Mouse (Mus musculus) T-cell, adult 66 days (primary cell): ENCODE measurements around the gene Lrrc8a. TPM values are rescaled to one million over a fixed set of nuclear protein-coding genes. Genes with fewer than 3 reads are reported as not detected.

ENCODE experiments used
- total RNA-seq, 2 experiments: library from RNA; stranded (reverse); gene quantifications; 3 replicates in 1 of 2; 4 replicates in 1 of 2; pipeline ENCODE4 v1.2.4; 2023

Lrrc8a gene
- total RNA-seq, result 10 to 100 TPM; 60.4 to 62.7 TPM

GRCm38 (mm10) chr2:30237199-30237880, at the start of gene Lrrc8a:
Lrrc8a (plus strand) TSS chr2:30237715.

GRCm38 (mm10) chr2:30205629-30206357, 31.7 kb upstream of the Lrrc8a start, which contains the start of gene Kyat1:
Kyat1 (minus strand) TSS chr2:30205847.

GRCm38 (mm10) chr2:30240267-30240666, 2.8 kb downstream of the Lrrc8a start, which contains the start of gene Gm28035:
Gm28035 (plus strand) TSS chr2:30240567.

GRCm38 (mm10) chr2:30265767-30266253, 28.3 kb downstream of the Lrrc8a start, which contains the start of gene Phyhd1:
Phyhd1 (plus strand) TSS chr2:30266203.

GRCm38 (mm10) chr2:30280743-30281142, 43.2 kb downstream of the Lrrc8a start, which contains the start of gene Gm28038:
Gm28038 (plus strand) TSS chr2:30281043.

GRCm38 (mm10) chr2:30286192-30287026, 48.9 kb downstream of the Lrrc8a start, which contains the start of the genes Dolk and Nup188:
Dolk (minus strand) TSS chr2:30286334.
Nup188 (plus strand) TSS chr2:30286397.

Other genes with a start within 250 kb of the Lrrc8a start
- 1 to 10 TPM; 1.0 to 2.2 TPM for gene Wdr34, start 188.8 kb upstream of the Lrrc8a start, total RNA-seq
- gene Set, start 180.3 kb upstream of the Lrrc8a start, total RNA-seq, result 100 to 1,000 TPM; 252 to 272 TPM
- gene Pkn3, start 160.0 kb upstream of the Lrrc8a start, total RNA-seq, result 1 to 10 TPM; 1.2 to 5.1 TPM
- gene Zdhhc12, start 144.1 kb upstream of the Lrrc8a start, total RNA-seq, result 10 to 100 TPM; 16.4 to 17.2 TPM
- gene Zer1, start 113.1 kb upstream of the Lrrc8a start, total RNA-seq, result 10 to 100 TPM; 75.0 to 80.9 TPM
- gene Tbc1d13, start 104.0 kb upstream of the Lrrc8a start, total RNA-seq, result 10 to 100 TPM; 43.0 to 54.7 TPM
- gene Endog, start 66.2 kb upstream of the Lrrc8a start, total RNA-seq, result 10 to 100 TPM; 15.3 to 16.6 TPM
- 10 to 100 TPM; 24.1 to 24.5 TPM for gene Spout1, start 59.3 kb upstream of the Lrrc8a start, total RNA-seq
- gene Kyat1, start 31.9 kb upstream of the Lrrc8a start, total RNA-seq, result 10 to 100 TPM; 12.4 to 15.4 TPM
- gene Gm28035, start 2.9 kb downstream of the Lrrc8a start, total RNA-seq, result 1 to 10 TPM; 7.0 to 8.3 TPM
- gene Phyhd1, start 28.5 kb downstream of the Lrrc8a start, total RNA-seq, result 10 to 100 TPM; 18.3 to 26.2 TPM
- not detected for gene Gm28038, start 43.3 kb downstream of the Lrrc8a start, total RNA-seq
- gene Dolk, start 48.6 kb downstream of the Lrrc8a start, total RNA-seq, result 10 to 100 TPM in 1 of 2 experiments, 1 to 10 TPM in 1; 8.5 to 12.3 TPM
- 10 to 100 TPM; 56.2 to 60.7 TPM for gene Nup188, start 48.7 kb downstream of the Lrrc8a start, total RNA-seq
- 10 to 100 TPM; 96.1 to 96.7 TPM for gene Sh3glb2, start 121.6 kb downstream of the Lrrc8a start, total RNA-seq
- gene Miga2, start 126.5 kb downstream of the Lrrc8a start, total RNA-seq, result 10 to 100 TPM; 18.8 to 21.7 TPM
- 10 to 100 TPM; 24.6 to 28.9 TPM for gene Dolpp1, start 154.5 kb downstream of the Lrrc8a start, total RNA-seq
- gene Crat, start 178.1 kb downstream of the Lrrc8a start, total RNA-seq, result 10 to 100 TPM in 1 of 2 experiments, 1 to 10 TPM in 1; 7.9 to 14.1 TPM
- gene Ptpa, start 178.3 kb downstream of the Lrrc8a start, total RNA-seq, result 100 to 1,000 TPM in 1 of 2 experiments, 10 to 100 TPM in 1; 95.0 to 104 TPM
- gene Ier5l, start 236.5 kb downstream of the Lrrc8a start, total RNA-seq, result under 1 TPM; 0.20 to 0.36 TPM